Mouse (Mus musculus) E14TG2a.4 (cell line): Measurements from ENCODE around the gene Tsr3.

ENCODE experiments used
- H3K27me3 ChIP-seq: 2 replicates; pipeline ENCODE4 v1.6.1; 2014; ENCODE audit warnings: low read length, control low read depth; ENCODE audit not compliant: insufficient read depth
- H3K36me3 ChIP-seq: 2 replicates; pipeline ENCODE4 v1.6.1; 2014; ENCODE audit warnings: low read length, control low read depth; ENCODE audit not compliant: insufficient read depth
- H3K4me1 ChIP-seq: replicated peaks from 2 replicates; pipeline ENCODE4 v1.6.1; 2014; ENCODE audit warnings: low read depth, low read length, control low read depth
- H3K4me3 ChIP-seq: replicated peaks from 2 replicates; pipeline ENCODE4 v1.5.1; 2014; ENCODE audit warnings: mild to moderate bottlenecking, low read length
- H3K9me3 ChIP-seq: 2 replicates; pipeline ENCODE4 v1.6.1; 2014; ENCODE audit warnings: low read length, control low read depth
- CTCF ChIP-seq: conservative IDR thresholded peaks from 2 replicates; pipeline ENCODE4 v1.5.1; 2014; ENCODE audit warnings: low read length
- NANOG ChIP-seq: IDR thresholded peaks from 2 replicates; pipeline ENCODE4 v1.6.1; 2014; ENCODE audit warnings: borderline replicate concordance, low read length, mixed read lengths
- POU5F1 ChIP-seq: IDR thresholded peaks from 2 replicates; pipeline ENCODE4 v1.6.1; 2014; ENCODE audit warnings: low read length, borderline replicate concordance

Tsr3 gene

DNA sequence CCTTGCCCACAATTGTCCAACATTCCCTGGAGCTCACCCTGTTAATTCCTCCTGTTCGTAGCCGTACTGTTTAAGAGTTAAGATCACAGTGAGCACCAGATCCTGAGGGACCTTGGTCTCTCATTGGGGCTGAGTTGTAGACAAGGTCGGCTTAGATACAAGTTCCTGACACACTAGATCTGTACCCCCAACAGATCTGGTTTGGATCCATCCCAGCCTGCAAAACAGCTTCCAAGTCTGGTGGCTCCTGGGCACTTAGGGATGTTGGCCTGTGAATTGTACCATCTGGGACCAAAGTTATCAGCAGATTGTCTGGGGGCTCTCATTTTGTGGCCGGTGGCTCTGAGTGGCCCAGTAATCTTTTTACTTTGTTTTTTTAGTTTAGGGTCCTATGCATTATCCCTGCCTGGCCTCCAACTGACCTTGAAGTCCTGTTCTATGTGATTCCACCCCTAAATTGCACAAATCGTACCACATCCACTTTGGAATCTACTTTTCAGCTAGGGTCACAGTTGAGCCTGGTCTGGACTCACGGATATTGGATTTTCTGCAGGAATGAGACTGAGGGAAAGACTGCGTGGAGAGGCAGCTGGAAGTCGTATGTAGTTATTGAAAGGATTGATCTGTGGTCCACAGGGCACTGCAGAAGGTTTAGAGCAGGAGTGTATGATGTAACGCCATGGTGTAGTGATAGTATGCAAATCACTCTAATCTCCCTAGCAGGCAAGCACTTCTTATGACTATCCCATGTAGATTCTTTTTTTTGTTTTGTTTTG lies 34.8 kb downstream of the Tsr3 start, which contains the start of gene Ube2i:
TSS of gene Ube2i (minus strand) at position 52 of the 776 bp plus-strand sequence.
- Histone ChIP-seq H3K36me3 (peaks cover 23% of the 10 kb centered on the region), H3K4me1 (peaks cover 47% of the 10 kb centered on the region), H3K27me3 (no peaks in the 10 kb centered on the region), H3K9me3 (no peaks in the 10 kb centered on the region), H3K4me3 (peak within 1 kb of the TSS; percentile 100)
- no peak for TF ChIP-seq POU5F1
- TF ChIP-seq CTCF: no peak
- no peak for TF ChIP-seq NANOG

DNA sequence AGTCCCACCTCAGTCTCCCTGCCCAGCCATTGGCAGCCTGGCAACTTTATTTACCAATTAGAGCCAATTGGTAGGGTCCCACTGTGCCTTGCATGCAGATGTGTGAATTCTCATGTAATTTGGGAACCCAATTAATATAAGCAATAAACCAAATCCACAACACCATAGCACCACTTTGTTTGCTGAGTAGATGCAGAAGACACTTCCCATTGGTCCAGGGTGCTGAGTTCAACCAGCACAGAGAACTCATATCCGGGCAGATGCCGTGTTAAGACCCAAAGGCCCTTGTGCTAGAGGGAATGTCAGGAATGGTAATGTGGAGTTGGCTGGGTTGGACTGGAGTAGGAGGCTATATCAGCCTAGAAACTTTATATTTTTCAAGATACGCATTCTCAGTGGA lies 35.9 kb downstream of the Tsr3 start:
- H3K36me3 ChIP-seq: peaks cover 13% of the 10 kb centered on the region
- H3K4me1 ChIP-seq: peaks cover 36% of the 10 kb centered on the region
- TF ChIP-seq POU5F1: no peak
- TF ChIP-seq CTCF: no peak
- no peak for TF ChIP-seq NANOG
- no peaks in the 10 kb centered on the region for H3K9me3 ChIP-seq
- H3K27me3 ChIP-seq: no peaks in the 10 kb centered on the region
- no peak overlapping the region for H3K4me3 ChIP-seq

DNA sequence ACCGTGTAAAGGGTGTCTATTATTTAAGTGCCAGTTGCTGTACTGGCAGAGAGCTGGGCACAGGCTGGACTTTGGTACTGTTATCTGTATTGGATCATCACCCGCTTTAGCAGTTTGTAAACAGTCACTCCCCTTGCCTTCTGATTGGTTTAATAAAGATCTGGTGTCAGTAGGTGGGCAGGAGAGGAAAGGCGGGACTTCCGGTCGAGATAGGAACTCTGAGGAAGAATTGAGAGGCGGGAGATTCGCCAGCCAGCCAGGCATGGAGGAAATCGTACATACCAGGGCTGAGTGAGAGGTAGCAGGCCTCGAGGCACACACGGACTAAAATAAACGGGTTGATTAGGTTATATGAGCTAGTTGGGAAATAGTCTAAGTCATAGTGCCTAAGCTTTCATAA lies 42.2 kb downstream of the Tsr3 start:
- Histone ChIP-seq H3K27me3 (no peaks in the 10 kb centered on the region), H3K4me1 (peaks cover 19% of the 10 kb centered on the region), H3K4me3 (peak overlapping the region; percentile 63), H3K9me3 (no peaks in the 10 kb centered on the region), H3K36me3 (no peaks in the 10 kb centered on the region)
- no peak for TF ChIP-seq CTCF
- no peak for TF ChIP-seq NANOG
- TF ChIP-seq POU5F1: no peak

DNA sequence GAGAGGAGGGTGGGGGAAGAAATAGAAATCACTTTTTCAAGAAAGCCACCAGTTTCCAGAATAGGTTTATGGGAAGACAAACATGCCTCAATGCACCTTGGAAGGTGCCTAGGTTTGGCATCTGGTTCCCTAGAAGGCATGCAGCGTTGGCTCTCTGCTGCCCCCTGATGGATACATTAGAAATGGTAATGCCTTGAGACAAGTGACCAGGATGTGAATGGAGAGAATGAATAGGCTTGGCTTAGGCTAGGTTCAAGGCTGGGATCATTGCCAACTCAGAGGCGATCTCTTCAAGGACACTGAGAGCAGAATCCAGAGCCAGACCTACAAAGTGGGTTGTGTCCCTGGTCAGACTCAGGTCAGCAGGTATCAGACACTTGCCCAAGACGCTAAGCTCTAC lies 45.1 kb downstream of the Tsr3 start:
- H3K27me3 ChIP-seq: no peaks in the 10 kb centered on the region
- H3K4me3 ChIP-seq: no peak overlapping the region
- H3K36me3 ChIP-seq: no peaks in the 10 kb centered on the region
- TF ChIP-seq POU5F1: no peak
- TF ChIP-seq NANOG: no peak
- TF ChIP-seq CTCF: peak; percentile 98
- no peaks in the 10 kb centered on the region for H3K9me3 ChIP-seq
- peaks cover 21% of the 10 kb centered on the region for H3K4me1 ChIP-seq

DNA sequence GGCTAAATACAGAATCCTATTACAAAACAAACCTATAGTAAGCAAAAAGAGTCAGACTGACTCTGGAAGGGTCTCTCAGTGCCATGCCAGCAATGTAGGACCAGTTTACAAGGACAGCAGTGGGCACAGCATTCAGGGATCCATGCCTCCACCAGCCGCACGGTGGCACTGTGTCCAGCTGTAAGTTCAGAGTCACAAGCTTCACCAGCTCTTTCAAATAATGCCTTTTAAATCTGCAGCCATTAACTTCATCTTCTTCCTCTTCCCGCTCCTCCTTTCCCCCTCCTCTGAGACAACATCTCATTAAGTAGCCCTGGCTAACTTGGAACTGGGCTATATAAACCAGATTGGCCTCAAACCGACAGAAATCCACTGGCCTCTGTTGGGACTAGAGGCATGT lies 48.9 kb downstream of the Tsr3 start:
- Histone ChIP-seq H3K27me3 (no peaks in the 10 kb centered on the region), H3K9me3 (no peaks in the 10 kb centered on the region), H3K4me1 (peaks cover 20% of the 10 kb centered on the region), H3K36me3 (no peaks in the 10 kb centered on the region), H3K4me3 (no peak overlapping the region)
- TF ChIP-seq POU5F1: no peak
- TF ChIP-seq NANOG: no peak
- TF ChIP-seq CTCF: peak; percentile 45

DNA sequence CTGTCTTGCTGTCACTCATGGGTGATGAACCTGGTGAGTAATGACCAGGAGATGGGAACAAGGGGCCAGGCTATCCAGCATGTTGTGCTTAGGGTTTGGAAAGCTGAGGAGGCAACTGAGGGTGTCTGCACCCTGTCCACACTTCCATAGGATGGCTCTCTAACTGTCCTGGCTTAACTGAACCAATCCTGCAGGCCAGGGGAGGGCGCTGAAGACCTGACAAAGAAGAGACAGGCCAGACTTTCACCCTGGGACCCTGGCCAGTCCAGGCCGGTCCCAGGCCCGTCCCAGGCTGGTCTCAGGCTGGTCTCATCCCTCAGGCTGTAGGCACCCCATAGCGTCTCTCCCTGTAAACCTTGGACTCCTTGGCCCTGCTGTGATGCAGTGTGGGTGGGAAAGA lies 50.4 kb downstream of the Tsr3 start:
- Histone ChIP-seq H3K9me3 (no peaks in the 10 kb centered on the region), H3K36me3 (no peaks in the 10 kb centered on the region), H3K27me3 (no peaks in the 10 kb centered on the region), H3K4me3 (no peak overlapping the region), H3K4me1 (peaks cover 13% of the 10 kb centered on the region)
- TF ChIP-seq POU5F1: no peak
- TF ChIP-seq NANOG: no peak
- no peak for TF ChIP-seq CTCF
